12 mouse cellular contexts compared by ENCODE assay signal in genomic region chr5:119835868-119836209, GRCm38 (mm10). TPM values are rescaled to one million over a fixed set of nuclear protein-coding genes. Genes with fewer than 3 reads are reported as not detected.
DNase-seq lines count a peak whose midpoint lies in the region; ATAC-seq and TF ChIP-seq lines count a peak whose summit lies in the region.
"Had no signal": no experiment of that assay in that cellular context is flagged by ENCODE, and none has a peak within 500 bp of the region (broad histone marks: within the 10 kb centered on the region; RNA-seq: fewer than 3 reads in every experiment).

No protein-coding gene starts in this region.

- TF ChIP-seq POLR2A in lung, adult 2 months (IDR thresholded peaks at IDR 0.05; ENCODE audit: borderline replicate concordance, extremely low read depth, low read depth, low read length) = no peak

- H3K27me3 ChIP-seq in embryonic facial prominence, embryonic 12.5 days = peaks cover 97% of the 10 kb centered on the region
- peaks cover 93% of the 10 kb centered on the region for H3K27me3 ChIP-seq in limb, embryonic 12.5 days

- H3K9me3 ChIP-seq in embryonic facial prominence, embryonic 12.5 days = no peaks in the 10 kb centered on the region
- no peaks in the 10 kb centered on the region for H3K9me3 ChIP-seq in limb, embryonic 12.5 days
- H3K9me3 ChIP-seq: hindbrain, embryonic 12.5 days had no signal

- H3K4me3 ChIP-seq in lung, adult 2 months (replicated peaks; ENCODE audit: extremely low read depth, low read depth, low read length) = peak overlapping the region; percentile 59
- H3K4me3 ChIP-seq in embryonic facial prominence, embryonic 12.5 days = peak overlapping the region; percentile 21; the same call in 1 of the 2 replicates
- peak overlapping the region; percentile 59 for H3K4me3 ChIP-seq in limb, embryonic 12.5 days (replicated peaks)
- H3K4me3 ChIP-seq: hindbrain, embryonic 12.5 days had no signal

- TF ChIP-seq CTCF in lung, adult 2 months (IDR thresholded peaks at IDR 0.05; ENCODE audit: insufficient read depth, low read length) = no peak

- 0 out of 2 replicates have a peak overlapping the region, but pooled peaks have one; percentile 22 for H3K4me2 ChIP-seq in embryonic facial prominence, embryonic 12.5 days (replicated peaks)
- H3K4me2 ChIP-seq in limb, embryonic 12.5 days = peak overlapping the region; percentile 68
- H3K4me2 ChIP-seq: hindbrain, embryonic 12.5 days had no signal

- DNase-seq in embryo, embryonic 10 days (ENCODE audit: low spot score) = peak; percentile 18
- DNase-seq in embryo, embryonic 9.5 days (ENCODE audit: extremely low spot score) = no peak
- no peak for DNase-seq in lung, adult 2 months
- no peak for DNase-seq in lung, postnatal 10 days
- DNase-seq in right cerebral cortex, postnatal 10 days (ENCODE audit: low spot score in 2 of 2) = no peak
- no peak for DNase-seq in kidney, postnatal 25 days
- DNase-seq: cerebellum, adult 9-11 months; left cerebral cortex, postnatal 4 days; spleen, adult 18-20 months had no signal

- no peak overlapping the region for H3K27ac ChIP-seq in embryonic facial prominence, embryonic 12.5 days
- H3K27ac ChIP-seq in limb, embryonic 12.5 days = peak overlapping the region; percentile 98
- H3K27ac ChIP-seq: hindbrain, embryonic 12.5 days had no signal

- H3K4me1 ChIP-seq in lung, adult 2 months (ENCODE audit: control insufficient read depth, insufficient read depth, low read length) = no peaks in the 10 kb centered on the region
- H3K4me1 ChIP-seq in embryonic facial prominence, embryonic 12.5 days = peaks cover 15% of the 10 kb centered on the region; the same call in 1 of the 2 replicates
- 0 out of 2 replicates have a peak, but pooled peaks cover 7% of the 10 kb centered on the region for H3K4me1 ChIP-seq in limb, embryonic 12.5 days (replicated peaks)

- H3K9ac ChIP-seq in embryonic facial prominence, embryonic 12.5 days = no peak overlapping the region
- peak overlapping the region; percentile 96 for H3K9ac ChIP-seq in limb, embryonic 12.5 days (replicated peaks)
- H3K9ac ChIP-seq: hindbrain, embryonic 12.5 days had no signal

- no peaks in the 10 kb centered on the region for H3K36me3 ChIP-seq in embryonic facial prominence, embryonic 12.5 days
- peaks cover 7% of the 10 kb centered on the region; the same call in 1 of the 2 replicates for H3K36me3 ChIP-seq in limb, embryonic 12.5 days
- H3K36me3 ChIP-seq: hindbrain, embryonic 12.5 days had no signal

- no peak for ATAC-seq in embryonic facial prominence, embryonic 12.5 days (ENCODE audit: insufficient number of reproducible peaks, insufficient read depth, low FRiP score, low TSS enrichment)
- no peak for ATAC-seq in limb, embryonic 12.5 days (ENCODE audit: insufficient number of reproducible peaks, insufficient read depth, low FRiP score, low TSS enrichment, low read depth)

- 6% methylated on average over 12 of the region's 12 CpGs for WGBS in lung, adult 2 months
- WGBS in embryonic facial prominence, embryonic 12.5 days = 1% methylated on average over 12 of the region's 12 CpGs
- WGBS in limb, embryonic 12.5 days = under 1% methylated on average over 12 of the region's 12 CpGs

RNA-seq across cellular contexts. Expression of gene Tbx5, which starts 3.4 kb away (rescaled TPM):
- 26.9 and 28.2 TPM in 2 replicates for polyA plus RNA-seq in lung, adult 2 months (2012; rRNA removed)
- polyA plus RNA-seq in embryonic facial prominence, embryonic 12.5 days (2016; fragmentation: Nextera tagmentation; extraction: Ambion mirVana) = 1.2 and 2.3 TPM in 2 replicates
- 35.6 and 51.2 TPM in 2 replicates for polyA plus RNA-seq in limb, embryonic 12.5 days (2016; fragmentation: Nextera tagmentation; extraction: Ambion mirVana)
